Mouse (Mus musculus) frontal cortex, postnatal 36 days (tissue): ENCODE measurements at regions not wholly inside any gene's neighbourhood (a gene's known extent, or its start where the extent isn't known, plus 50 kb on each side); places are given as distances from the start of the nearest gene placed in this dataset.

ENCODE experiments used
- DNase-seq, 2 experiments: peaks; one replicate each; pipeline ENCODE4 v3.0.0; 2022; ENCODE audit warnings: low spot score in 2 of 2

- no peak for DNase-seq
These were observed 317.5 kb downstream of the Gm49356 start for GRCm38 (mm10) chr15:59206636-59207035.

GRCm38 (mm10) chr15:59207976-59208375 lies 318.9 kb downstream of the Gm49356 start:
- DNase-seq, result no peak

- no peak for DNase-seq
These were observed 323.3 kb downstream of the Gm49356 start for GRCm38 (mm10) chr15:59212362-59212761.

GRCm38 (mm10) chr15:59214096-59214495 lies 325.0 kb downstream of the Gm49356 start:
- no peak for DNase-seq

- DNase-seq, result no peak
These were observed 326.1 kb downstream of the Gm49356 start for GRCm38 (mm10) chr15:59215239-59215638.

GRCm38 (mm10) chr15:59217481-59217880 lies 328.4 kb downstream of the Gm49356 start:
- no peak for DNase-seq

- no peak for DNase-seq
These were observed 329.8 kb downstream of the Gm49356 start for GRCm38 (mm10) chr15:59218916-59219315.

- DNase-seq, result no peak
These were observed 336.5 kb downstream of the Gm49356 start for GRCm38 (mm10) chr15:59225637-59226036.

GRCm38 (mm10) chr15:59227293-59227692 lies 338.2 kb downstream of the Gm49356 start:
- no peak for DNase-seq

- no peak for DNase-seq
These were observed 341.4 kb downstream of the Gm49356 start for GRCm38 (mm10) chr15:59230536-59230935.

GRCm38 (mm10) chr15:59231703-59232102 lies 342.6 kb downstream of the Gm49356 start:
- no peak for DNase-seq

- DNase-seq, result no peak
These were observed 343.2 kb downstream of the Gm49356 start for GRCm38 (mm10) chr15:59232290-59232689.

- no peak for DNase-seq
These were observed 348.5 kb downstream of the Gm49356 start for GRCm38 (mm10) chr15:59237446-59238161.

GRCm38 (mm10) chr15:59241752-59242151 lies 352.7 kb downstream of the Gm49356 start:
- DNase-seq, result no peak

GRCm38 (mm10) chr15:59245927-59246649 lies 357.0 kb downstream of the Gm49356 start:
- DNase-seq, result peak in 1 of 2 experiments; percentile 4

- no peak for DNase-seq
These were observed 359.6 kb downstream of the Gm49356 start for GRCm38 (mm10) chr15:59248477-59249260.

GRCm38 (mm10) chr15:59261380-59261779 lies 372.3 kb downstream of the Gm49356 start:
- DNase-seq, result no peak

- DNase-seq, result no peak
These were observed 373.3 kb downstream of the Gm49356 start for GRCm38 (mm10) chr15:59262380-59262779.

- DNase-seq, result no peak
These were observed 374.6 kb downstream of the Gm49356 start for GRCm38 (mm10) chr15:59263433-59264328.
